Mouse (Mus musculus): ENCODE measurements around the gene Abi1. TPM values are rescaled to one million over a fixed set of nuclear protein-coding genes. Genes with fewer than 3 reads are reported as not detected.

Gene Abi1
- 38.9 and 47.9 TPM in 2 replicates for polyA plus RNA-seq (2014; fragmentation: Nextera tagmentation; extraction: Ambion mirVana)

DNA sequence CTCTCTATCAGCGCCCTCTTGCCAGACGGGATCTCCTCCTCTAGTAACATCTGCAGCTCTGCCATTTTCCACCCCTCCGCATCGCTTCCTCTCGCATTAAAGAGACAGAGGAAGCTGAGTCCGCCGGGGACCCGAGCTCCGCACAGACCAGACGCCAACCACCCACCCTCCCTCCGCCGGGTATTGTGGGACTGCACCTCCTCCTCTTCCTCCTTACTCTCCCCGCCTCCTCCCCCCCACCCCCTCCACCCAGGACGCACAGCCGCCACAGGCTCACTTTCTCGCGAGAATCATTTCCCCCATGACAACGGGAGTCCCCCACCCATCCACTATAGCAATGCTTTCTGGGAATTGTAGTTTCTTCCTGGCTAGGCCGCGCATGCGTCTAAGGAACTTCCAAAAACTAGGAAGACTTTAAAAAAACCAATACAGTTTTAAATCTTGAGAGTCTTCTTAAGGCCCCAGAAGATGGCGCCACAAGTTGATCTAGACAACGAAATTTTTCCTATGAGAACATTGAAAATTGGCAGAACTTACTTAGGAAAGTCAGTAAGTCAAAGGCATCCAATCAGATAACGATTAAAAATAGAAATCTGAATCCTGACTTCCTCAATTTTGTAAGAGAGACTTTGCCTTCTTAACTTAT lies at the start of gene Abi1:
Gene Abi1, minus strand, starts transcription at position 241 of the 646 bp plus-strand sequence.
- peak within 1 kb of the TSS; percentile 93 for H3K27ac ChIP-seq (ENCODE audit: low read depth, low read length)
- 3% methylated on average over 24 of the region's 24 CpGs for WGBS

DNA sequence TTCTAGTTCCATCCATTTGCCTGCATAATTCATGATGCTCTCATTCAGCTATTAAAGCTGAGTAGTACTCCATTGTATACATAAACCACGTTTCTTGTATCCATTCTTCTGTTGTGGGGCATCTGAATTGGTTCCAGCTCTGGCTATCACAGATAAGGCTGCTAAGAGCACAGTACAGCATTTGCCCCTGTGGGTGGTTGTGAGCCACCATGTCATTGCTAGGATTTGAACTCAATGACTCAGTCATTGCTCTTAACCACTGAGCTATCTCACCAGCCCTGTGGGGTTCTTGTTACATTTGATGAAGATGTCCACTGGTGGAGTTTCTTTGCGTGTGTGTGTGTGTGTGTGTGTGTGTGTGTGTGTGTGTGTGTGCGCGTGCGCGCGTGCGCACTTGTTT lies 44.5 kb upstream of the Abi1 start:
- 95% methylated on average over 8 of the region's 8 CpGs for WGBS
- no peak for ATAC-seq (replicated peaks; ENCODE audit: low FRiP score)
- no peak overlapping the region for H3K27ac ChIP-seq (ENCODE audit: low read depth, low read length)
- no peak overlapping the region for H3K4me3 ChIP-seq (ENCODE audit: low read depth, low read length)
- no peak overlapping the region for H3K9ac ChIP-seq (ENCODE audit: low read length)
- no peak overlapping the region for H3K4me2 ChIP-seq (ENCODE audit: low read depth, low read length, severe bottlenecking)
- H3K9me3 ChIP-seq (ENCODE audit: control insufficient read depth, low read length) = no peaks in the 10 kb centered on the region
- no peaks in the 10 kb centered on the region for H3K4me1 ChIP-seq (replicated peaks; ENCODE audit: control insufficient read depth, insufficient read depth, low read length)
- no peaks in the 10 kb centered on the region for H3K27me3 ChIP-seq (ENCODE audit: control insufficient read depth, insufficient read depth, low read length)
- DNase-seq (ENCODE audit: low spot score) = no peak
- no peaks in the 10 kb centered on the region for H3K36me3 ChIP-seq (ENCODE audit: control insufficient read depth, insufficient read depth, low read length)

More for the DNA sequence above, at the start of gene Abi1:
- peak; percentile 95 for DNase-seq (ENCODE audit: low spot score)
- no peaks in the 10 kb centered on the region for H3K27me3 ChIP-seq (ENCODE audit: control insufficient read depth, insufficient read depth, low read length)
- H3K4me3 ChIP-seq (ENCODE audit: low read depth, low read length) = peak within 1 kb of the TSS; percentile 97
- H3K9ac ChIP-seq (ENCODE audit: low read length) = peak within 1 kb of the TSS; percentile 93
- peak within 1 kb of the TSS; percentile 68 for H3K4me2 ChIP-seq (ENCODE audit: low read depth, low read length, severe bottlenecking)
- no peaks in the 10 kb centered on the region for H3K4me1 ChIP-seq (replicated peaks; ENCODE audit: control insufficient read depth, insufficient read depth, low read length)
- no peaks in the 10 kb centered on the region for H3K36me3 ChIP-seq (ENCODE audit: control insufficient read depth, insufficient read depth, low read length)
- no peaks in the 10 kb centered on the region for H3K9me3 ChIP-seq (ENCODE audit: control insufficient read depth, low read length)
- ATAC-seq (replicated peaks; ENCODE audit: low FRiP score) = peak; percentile 98

DNA sequence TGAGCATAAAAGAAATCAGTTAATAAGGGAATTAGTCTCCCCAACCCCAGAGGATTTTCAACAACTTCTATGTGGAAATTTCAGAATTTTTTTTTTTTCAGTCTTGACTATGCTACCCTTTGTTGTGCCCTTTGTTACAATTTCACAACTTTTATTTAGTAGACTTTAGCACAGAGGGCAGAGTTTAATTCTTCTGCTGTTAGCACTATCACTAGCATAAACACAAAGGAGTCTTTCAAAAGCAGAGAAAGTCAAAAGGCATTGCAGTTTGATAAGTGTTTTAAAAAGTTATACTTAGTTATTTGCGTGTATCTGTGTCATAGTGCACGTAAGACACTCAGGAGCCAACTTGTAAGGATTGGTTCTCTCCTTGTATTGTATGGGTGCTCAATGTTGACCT lies 38.5 kb upstream of the Abi1 start:
- Histone ChIP-seq H3K4me3 (ENCODE audit: low read depth, low read length) (no peak overlapping the region), H3K9ac (ENCODE audit: low read length) (no peak overlapping the region), H3K27me3 (ENCODE audit: control insufficient read depth, insufficient read depth, low read length) (no peaks in the 10 kb centered on the region), H3K9me3 (ENCODE audit: control insufficient read depth, low read length) (no peaks in the 10 kb centered on the region; the same call in 1 of the 2 replicates), H3K4me2 (ENCODE audit: low read depth, low read length, severe bottlenecking) (no peak overlapping the region), H3K27ac (ENCODE audit: low read depth, low read length) (no peak overlapping the region), H3K36me3 (ENCODE audit: control insufficient read depth, insufficient read depth, low read length) (no peaks in the 10 kb centered on the region; the same call in 1 of the 2 replicates), H3K4me1 (replicated peaks; ENCODE audit: control insufficient read depth, insufficient read depth, low read length) (no peaks in the 10 kb centered on the region)
- DNase-seq (ENCODE audit: low spot score) (no peak), ATAC-seq (replicated peaks; ENCODE audit: low FRiP score) (no peak)
- WGBS = 92% methylated on average over 2 of the region's 2 CpGs

GRCm38 (mm10) chr2:23077693-23078092 lies 37.7 kb upstream of the Abi1 start:
- H3K27me3 ChIP-seq (ENCODE audit: control insufficient read depth, insufficient read depth, low read length) = no peaks in the 10 kb centered on the region
- H3K9me3 ChIP-seq (ENCODE audit: control insufficient read depth, low read length) = no peaks in the 10 kb centered on the region; the same call in 1 of the 2 replicates
- H3K4me2 ChIP-seq (ENCODE audit: low read depth, low read length, severe bottlenecking) = no peak overlapping the region
- no peak overlapping the region for H3K9ac ChIP-seq (ENCODE audit: low read length)
- ATAC-seq (replicated peaks; ENCODE audit: low FRiP score) = no peak
- no peaks in the 10 kb centered on the region for H3K4me1 ChIP-seq (replicated peaks; ENCODE audit: control insufficient read depth, insufficient read depth, low read length)
- no peak for DNase-seq (ENCODE audit: low spot score)
- no peak overlapping the region for H3K4me3 ChIP-seq (ENCODE audit: low read depth, low read length)
- no peak overlapping the region for H3K27ac ChIP-seq (ENCODE audit: low read depth, low read length)
- no peaks in the 10 kb centered on the region; the same call in 1 of the 2 replicates for H3K36me3 ChIP-seq (ENCODE audit: control insufficient read depth, insufficient read depth, low read length)
- WGBS = 88% methylated on average over 5 of the region's 5 CpGs

- no peak overlapping the region for H3K4me2 ChIP-seq (ENCODE audit: low read depth, low read length, severe bottlenecking)
- no peaks in the 10 kb centered on the region; the same call in 1 of the 2 replicates for H3K36me3 ChIP-seq (ENCODE audit: control insufficient read depth, insufficient read depth, low read length)
- no peaks in the 10 kb centered on the region for H3K4me1 ChIP-seq (replicated peaks; ENCODE audit: control insufficient read depth, insufficient read depth, low read length)
- no peak overlapping the region for H3K4me3 ChIP-seq (ENCODE audit: low read depth, low read length)
- DNase-seq (ENCODE audit: low spot score) (no peak), ATAC-seq (replicated peaks; ENCODE audit: low FRiP score) (no peak)
- H3K27ac ChIP-seq (ENCODE audit: low read depth, low read length) = no peak overlapping the region
- H3K9me3 ChIP-seq (ENCODE audit: control insufficient read depth, low read length) = no peaks in the 10 kb centered on the region; the same call in 1 of the 2 replicates
- no peaks in the 10 kb centered on the region for H3K27me3 ChIP-seq (ENCODE audit: control insufficient read depth, insufficient read depth, low read length)
- no peak overlapping the region for H3K9ac ChIP-seq (ENCODE audit: low read length)
Observed at GRCm38 (mm10) chr2:23076783-23077182, 36.7 kb upstream of the Abi1 start.

- DNase-seq (ENCODE audit: low spot score) (no peak), ATAC-seq (replicated peaks; ENCODE audit: low FRiP score) (no peak)
- no peak overlapping the region for H3K4me3 ChIP-seq (ENCODE audit: low read depth, low read length)
- no peak overlapping the region for H3K9ac ChIP-seq (ENCODE audit: low read length)
- no peaks in the 10 kb centered on the region for H3K27me3 ChIP-seq (ENCODE audit: control insufficient read depth, insufficient read depth, low read length)
- no peak overlapping the region for H3K27ac ChIP-seq (ENCODE audit: low read depth, low read length)
- no peaks in the 10 kb centered on the region; the same call in 1 of the 2 replicates for H3K36me3 ChIP-seq (ENCODE audit: control insufficient read depth, insufficient read depth, low read length)
- H3K4me2 ChIP-seq (ENCODE audit: low read depth, low read length, severe bottlenecking) = no peak overlapping the region
- no peaks in the 10 kb centered on the region; the same call in 1 of the 2 replicates for H3K9me3 ChIP-seq (ENCODE audit: control insufficient read depth, low read length)
- H3K4me1 ChIP-seq (replicated peaks; ENCODE audit: control insufficient read depth, insufficient read depth, low read length) = no peaks in the 10 kb centered on the region
Observed at GRCm38 (mm10) chr2:23075846-23076245, 35.8 kb upstream of the Abi1 start.

DNA sequence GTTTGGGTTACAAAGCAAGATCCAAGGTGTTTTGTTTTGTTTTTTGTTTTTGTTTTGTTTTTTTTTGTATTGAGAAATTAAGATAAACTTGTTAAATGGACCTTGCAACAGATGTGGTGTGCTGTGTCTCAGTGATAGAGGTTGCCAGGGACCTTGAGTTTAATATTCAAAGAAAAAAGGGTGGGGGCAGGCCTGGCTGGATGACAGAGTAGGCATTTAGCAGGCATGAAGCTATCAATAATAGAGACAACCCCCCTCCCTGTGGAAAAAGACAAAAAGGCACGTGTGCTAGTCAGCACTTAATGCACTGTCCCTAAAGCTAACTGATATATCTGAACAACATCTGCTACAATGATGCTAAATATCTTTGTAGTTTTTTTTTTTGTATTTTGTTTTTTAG lies 31.4 kb upstream of the Abi1 start:
- 73% methylated on average over 1 of the region's 1 CpGs for WGBS
- H3K27ac ChIP-seq (ENCODE audit: low read depth, low read length) = no peak overlapping the region

GRCm38 (mm10) chr2:23070491-23070890 lies 30.4 kb upstream of the Abi1 start:
- Histone ChIP-seq H3K9me3 (ENCODE audit: control insufficient read depth, low read length) (no peaks in the 10 kb centered on the region), H3K27me3 (ENCODE audit: control insufficient read depth, insufficient read depth, low read length) (no peaks in the 10 kb centered on the region), H3K27ac (ENCODE audit: low read depth, low read length) (no peak overlapping the region), H3K36me3 (ENCODE audit: control insufficient read depth, insufficient read depth, low read length) (no peaks in the 10 kb centered on the region), H3K9ac (ENCODE audit: low read length) (no peak overlapping the region), H3K4me3 (ENCODE audit: low read depth, low read length) (no peak overlapping the region), H3K4me1 (replicated peaks; ENCODE audit: control insufficient read depth, insufficient read depth, low read length) (no peaks in the 10 kb centered on the region), H3K4me2 (ENCODE audit: low read depth, low read length, severe bottlenecking) (no peak overlapping the region)
- ATAC-seq (replicated peaks; ENCODE audit: low FRiP score) = no peak
- no peak for DNase-seq (ENCODE audit: low spot score)
- 89% methylated on average over 2 of the region's 2 CpGs for WGBS

More for the DNA sequence above, 31.4 kb upstream of the Abi1 start:
- no peaks in the 10 kb centered on the region for H3K9me3 ChIP-seq (ENCODE audit: control insufficient read depth, low read length)
- no peaks in the 10 kb centered on the region for H3K27me3 ChIP-seq (ENCODE audit: control insufficient read depth, insufficient read depth, low read length)
- no peak for DNase-seq (ENCODE audit: low spot score)
- H3K9ac ChIP-seq (ENCODE audit: low read length) = no peak overlapping the region
- no peak overlapping the region for H3K4me3 ChIP-seq (ENCODE audit: low read depth, low read length)
- no peak for ATAC-seq (replicated peaks; ENCODE audit: low FRiP score)
- H3K36me3 ChIP-seq (ENCODE audit: control insufficient read depth, insufficient read depth, low read length) = no peaks in the 10 kb centered on the region; the same call in 1 of the 2 replicates
- no peaks in the 10 kb centered on the region for H3K4me1 ChIP-seq (replicated peaks; ENCODE audit: control insufficient read depth, insufficient read depth, low read length)
- H3K4me2 ChIP-seq (ENCODE audit: low read depth, low read length, severe bottlenecking) = no peak overlapping the region

Data from forebrain, embryonic 11.5 days (tissue).